In genomic region chr11:97904801-97905200, GRCm38 (mm10) we compare ENCODE assay signal across 24 mouse cellular contexts. TPM values are rescaled to one million over a fixed set of nuclear protein-coding genes. Genes with fewer than 3 reads are reported as not detected.
DNase-seq lines count a peak whose midpoint lies in the region; ATAC-seq and TF ChIP-seq lines count a peak whose summit lies in the region.
"Had no signal": no experiment of that assay in that cellular context is flagged by ENCODE, and none has a peak within 500 bp of the region (broad histone marks: within the 10 kb centered on the region; RNA-seq: fewer than 3 reads in every experiment).

No protein-coding gene starts in this region.

- 42% methylated on average over 13 of the region's 13 CpGs for WGBS in kidney, adult 2 months
- WGBS in liver, adult 2 months = 66% methylated on average over 13 of the region's 13 CpGs
- 73% methylated on average over 13 of the region's 13 CpGs for WGBS in liver, embryonic 12.5 days (ENCODE audit: insufficient replicate concordance)

- no peak overlapping the region for H3K4me3 ChIP-seq in gastrocnemius, adult 2 months
- H3K4me3 ChIP-seq in kidney, adult 2 months (ENCODE audit: insufficient read depth, low read depth, low read length) = no peak overlapping the region
- no peak overlapping the region for H3K4me3 ChIP-seq in liver, adult 2 months (ENCODE audit: insufficient read depth, low read depth, low read length)
- no peak overlapping the region for H3K4me3 ChIP-seq in liver, embryonic 12.5 days
- H3K4me3 ChIP-seq: embryonic facial prominence, embryonic 12.5 days; embryonic facial prominence, embryonic 15.5 days; heart, adult 2 months; heart, embryonic 10.5 days; heart, embryonic 13.5 days; hindbrain, embryonic 12.5 days; hindbrain, embryonic 15.5 days had no signal

- no peaks in the 10 kb centered on the region for H3K4me1 ChIP-seq in kidney, adult 2 months (ENCODE audit: control insufficient read depth, insufficient read depth, low read length)
- H3K4me1 ChIP-seq in liver, adult 2 months (ENCODE audit: control insufficient read depth, insufficient read depth, low read length) = no peaks in the 10 kb centered on the region
- H3K4me1 ChIP-seq in liver, embryonic 12.5 days = no peaks in the 10 kb centered on the region
- H3K4me1 ChIP-seq: embryonic facial prominence, embryonic 12.5 days; embryonic facial prominence, embryonic 15.5 days; heart, embryonic 13.5 days; hindbrain, embryonic 12.5 days; hindbrain, embryonic 15.5 days had no signal

- intact Hi-C loops in gastrocnemius, adult 2 months (cut with DNase I) = loop anchor here (5.0 kb wide), 1 partner anchor 32 kb away; no protein-coding TSS in a partner anchor

- H3K9me3 ChIP-seq in liver, embryonic 12.5 days (replicated peaks) = no peaks in the 10 kb centered on the region
- H3K9me3 ChIP-seq: embryonic facial prominence, embryonic 12.5 days; embryonic facial prominence, embryonic 15.5 days; heart, embryonic 10.5 days; heart, embryonic 13.5 days; hindbrain, embryonic 12.5 days; hindbrain, embryonic 15.5 days had no signal

- no peaks in the 10 kb centered on the region for H3K36me3 ChIP-seq in kidney, adult 2 months (ENCODE audit: control insufficient read depth, insufficient read depth, low read length)
- no peaks in the 10 kb centered on the region for H3K36me3 ChIP-seq in liver, adult 2 months (ENCODE audit: control insufficient read depth, insufficient read depth, low read length)
- H3K36me3 ChIP-seq in liver, embryonic 12.5 days = no peaks in the 10 kb centered on the region
- H3K36me3 ChIP-seq: embryonic facial prominence, embryonic 12.5 days; embryonic facial prominence, embryonic 15.5 days; heart, embryonic 10.5 days; heart, embryonic 13.5 days; hindbrain, embryonic 12.5 days; hindbrain, embryonic 15.5 days had no signal

- H3K9ac ChIP-seq in liver, adult 2 months (ENCODE audit: low read depth, low read length) = no peak overlapping the region
- no peak overlapping the region for H3K9ac ChIP-seq in liver, embryonic 12.5 days
- H3K9ac ChIP-seq: embryonic facial prominence, embryonic 12.5 days; embryonic facial prominence, embryonic 15.5 days; forebrain, postnatal 0 days; heart, embryonic 13.5 days; hindbrain, embryonic 12.5 days; hindbrain, embryonic 15.5 days had no signal

- no peaks in the 10 kb centered on the region for H3K27me3 ChIP-seq in kidney, adult 2 months (replicated peaks; ENCODE audit: control insufficient read depth, insufficient read depth, low read length)
- H3K27me3 ChIP-seq in liver, adult 2 months (ENCODE audit: control insufficient read depth, insufficient read depth, low read length) = no peaks in the 10 kb centered on the region
- peaks cover 18% of the 10 kb centered on the region for H3K27me3 ChIP-seq in liver, embryonic 12.5 days (replicated peaks)
- H3K27me3 ChIP-seq: embryonic facial prominence, embryonic 12.5 days; embryonic facial prominence, embryonic 15.5 days; hindbrain, embryonic 12.5 days had no signal

- no peak for ATAC-seq in liver, embryonic 12.5 days
- ATAC-seq: forebrain, embryonic 14.5 days; forebrain, postnatal 0 days had no signal

- H3K27ac ChIP-seq in gastrocnemius, adult 2 months = peak overlapping the region; percentile 63; the same call in 1 of the 2 replicates
- no peak overlapping the region for H3K27ac ChIP-seq in kidney, adult 2 months (ENCODE audit: insufficient read depth, low read depth, low read length)
- no peak overlapping the region for H3K27ac ChIP-seq in liver, adult 2 months (replicated peaks; ENCODE audit: insufficient read depth, low read depth, low read length)
- H3K27ac ChIP-seq in liver, embryonic 12.5 days = no peak overlapping the region
- H3K27ac ChIP-seq: embryonic facial prominence, embryonic 12.5 days; embryonic facial prominence, embryonic 15.5 days; heart, adult 2 months; heart, embryonic 10.5 days; heart, embryonic 13.5 days; hindbrain, embryonic 12.5 days; hindbrain, embryonic 15.5 days had no signal

- no peak for DNase-seq in gastrocnemius, adult 2 months
- no peak for DNase-seq in gastrocnemius, postnatal 4 days (ENCODE audit: low spot score in 2 of 2)
- DNase-seq in kidney, adult 2 months = peak; percentile 43
- no peak for DNase-seq in kidney, postnatal 14 days
- peak; percentile 13 for DNase-seq in liver, adult 2 months (ENCODE audit: extremely low read depth, low read depth, low spot score)
- DNase-seq in thymus, postnatal 4 days = no peak
- DNase-seq: adrenal gland, adult 2 months; adrenal gland, postnatal 14 days; B cell, adult 2 months; cerebellum, adult 11 months; cerebellum, adult 2 months; cerebellum, adult 9-11 months; cerebellum, postnatal 25 days; forebrain, postnatal 0 days; gastrocnemius, postnatal 10 days; heart, adult 2 months had no signal

- no peak for TF ChIP-seq POLR2A in kidney, adult 2 months (IDR thresholded peaks at IDR 0.05; ENCODE audit: low read depth, low read length)
- no peak for TF ChIP-seq POLR2A in liver, adult 2 months (IDR thresholded peaks at IDR 0.05; ENCODE audit: extremely low read depth, insufficient read depth, low read length)

- TF ChIP-seq CTCF in gastrocnemius, adult 2 months (IDR thresholded peaks at IDR 0.05) = no peak
- TF ChIP-seq CTCF in kidney, adult 2 months (conservative IDR thresholded peaks at IDR 0.05; ENCODE audit: insufficient read depth, insufficient read length, low read depth, low read length) = no peak
- TF ChIP-seq CTCF in liver, adult 2 months (IDR thresholded peaks at IDR 0.05; ENCODE audit: low read depth, low read length) = no peak

- H3K79me2 ChIP-seq in liver, adult 2 months (ENCODE audit: control insufficient read depth, insufficient read depth, low read length) = no peaks in the 10 kb centered on the region

- no peak overlapping the region for H3K4me2 ChIP-seq in liver, embryonic 12.5 days
- H3K4me2 ChIP-seq: embryonic facial prominence, embryonic 12.5 days; embryonic facial prominence, embryonic 15.5 days; heart, embryonic 13.5 days; hindbrain, embryonic 12.5 days; hindbrain, embryonic 15.5 days had no signal

RNA-seq across cellular contexts. Expression of gene Fbxo47, which starts 20.8 kb away (rescaled TPM):
- under 1 TPM; 0.14 to 0.20 TPM for total RNA-seq in gastrocnemius, adult 2 months (2021)
- total RNA-seq in gastrocnemius, postnatal 4 days (2021) = under 1 TPM; 0.27 to 0.44 TPM
- 0.33 and 0.39 TPM in 2 replicates for polyA plus RNA-seq in kidney, adult 2 months (2012; rRNA removed)
- 1.4 and 1.9 TPM in 2 replicates for total RNA-seq in liver, adult 2 months (2014; rRNA removed)
- 0.17 and 0.27 TPM in 2 replicates for polyA plus RNA-seq in liver, adult 2 months (2012; rRNA removed)
- 0.36 and 0.51 TPM in 2 replicates for polyA plus RNA-seq in liver, embryonic 12.5 days (2016; fragmentation: Nextera tagmentation; extraction: Ambion mirVana)
- polyA plus RNA-seq: adrenal gland, adult 2 months had no signal

Comparison
In these comparisons a context has a peak if more than half of its experiments do, and no peak if none do; other contexts are left out.
1. DNase-seq: peak in kidney, adult 2 months (single experiment) and liver, adult 2 months (single experiment); none in gastrocnemius, adult 2 months (single experiment), gastrocnemius, postnatal 4 days (0 of 2), kidney, postnatal 14 days (single experiment) and thymus, postnatal 4 days (single experiment).